Mouse (Mus musculus): ENCODE measurements at regions not wholly inside any gene's neighbourhood (a gene's known extent, or its start where the extent isn't known, plus 50 kb on each side); places are given as distances from the start of the nearest gene placed in this dataset.

DNA sequence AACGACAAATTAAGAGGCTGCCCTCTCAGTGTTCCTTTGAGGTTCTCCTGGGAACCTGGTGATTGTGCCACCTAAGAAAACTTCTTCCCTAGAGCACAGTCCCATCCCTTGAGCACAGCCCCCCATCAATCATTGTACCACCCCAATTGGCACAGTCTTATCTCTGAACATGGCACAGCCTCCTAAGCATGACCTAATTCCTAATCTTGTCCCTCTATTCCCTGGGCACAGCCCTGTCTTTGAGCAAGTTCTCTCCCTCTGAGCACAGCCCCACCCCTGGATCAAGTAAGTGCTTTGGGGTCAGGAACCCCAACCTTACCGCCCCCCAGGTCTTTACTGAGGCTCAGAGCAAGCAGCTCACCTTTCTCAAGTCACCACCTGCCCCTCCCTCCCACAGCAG lies 173.6 kb upstream of the Irx3 start:
- H3K4me3 ChIP-seq (ENCODE audit: low read depth, low read length) = no peak overlapping the region
- no peaks in the 10 kb centered on the region for H3K4me1 ChIP-seq (ENCODE audit: insufficient read depth, low read depth, low read length)
- no peaks in the 10 kb centered on the region for H3K27me3 ChIP-seq (replicated peaks; ENCODE audit: insufficient read depth, low read length)
- no peak overlapping the region for H3K9ac ChIP-seq (replicated peaks; ENCODE audit: low read depth)
- H3K36me3 ChIP-seq (ENCODE audit: insufficient read depth, low read length) = no peaks in the 10 kb centered on the region
- no peaks in the 10 kb centered on the region for H3K9me3 ChIP-seq (ENCODE audit: low read length)
- no peak for TF ChIP-seq CTCF (IDR thresholded peaks at IDR 0.05)
- TF ChIP-seq EP300 (IDR thresholded peaks at IDR 0.05) = no peak
- DNase-seq (ENCODE audit: low spot score) (no peak), ATAC-seq (no peak)
- WGBS = 98% methylated on average over 2 of the region's 2 CpGs
- H3K4me2 ChIP-seq (replicated peaks; ENCODE audit: low read depth, low read length) = no peak overlapping the region
- no peak overlapping the region for H3K27ac ChIP-seq (ENCODE audit: low read length)

DNA sequence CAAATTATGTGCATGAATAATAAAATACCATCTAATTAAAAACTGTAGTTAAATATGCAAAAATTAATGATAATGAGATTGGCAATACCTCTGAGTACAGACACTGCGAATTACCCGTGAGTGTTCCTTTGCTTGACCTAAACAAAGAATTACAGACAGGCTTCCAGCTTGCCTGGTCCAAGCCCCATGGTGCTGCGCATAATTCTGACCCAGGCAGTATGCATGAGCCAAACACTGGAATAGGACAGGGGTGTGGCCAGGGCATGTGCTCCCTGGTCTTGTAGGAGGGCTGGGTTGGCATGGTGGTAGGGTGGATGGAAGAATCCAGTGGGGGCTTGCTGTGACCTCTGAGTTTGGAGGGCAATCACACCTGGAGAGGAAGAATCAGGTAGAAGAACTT lies 172.8 kb upstream of the Irx3 start:
- DNase-seq (ENCODE audit: low spot score) (no peak), ATAC-seq (no peak)
- Histone ChIP-seq H3K27ac (ENCODE audit: low read length) (no peak overlapping the region), H3K9me3 (ENCODE audit: low read length) (no peaks in the 10 kb centered on the region), H3K4me2 (replicated peaks; ENCODE audit: low read depth, low read length) (no peak overlapping the region), H3K27me3 (replicated peaks; ENCODE audit: insufficient read depth, low read length) (no peaks in the 10 kb centered on the region), H3K9ac (replicated peaks; ENCODE audit: low read depth) (no peak overlapping the region), H3K4me3 (ENCODE audit: low read depth, low read length) (no peak overlapping the region), H3K36me3 (ENCODE audit: insufficient read depth, low read length) (no peaks in the 10 kb centered on the region), H3K4me1 (ENCODE audit: insufficient read depth, low read depth, low read length) (no peaks in the 10 kb centered on the region)
- WGBS = 94% methylated on average over 3 of the region's 3 CpGs
- TF ChIP-seq CTCF (IDR thresholded peaks at IDR 0.05) = no peak
- no peak for TF ChIP-seq EP300 (IDR thresholded peaks at IDR 0.05)

DNA sequence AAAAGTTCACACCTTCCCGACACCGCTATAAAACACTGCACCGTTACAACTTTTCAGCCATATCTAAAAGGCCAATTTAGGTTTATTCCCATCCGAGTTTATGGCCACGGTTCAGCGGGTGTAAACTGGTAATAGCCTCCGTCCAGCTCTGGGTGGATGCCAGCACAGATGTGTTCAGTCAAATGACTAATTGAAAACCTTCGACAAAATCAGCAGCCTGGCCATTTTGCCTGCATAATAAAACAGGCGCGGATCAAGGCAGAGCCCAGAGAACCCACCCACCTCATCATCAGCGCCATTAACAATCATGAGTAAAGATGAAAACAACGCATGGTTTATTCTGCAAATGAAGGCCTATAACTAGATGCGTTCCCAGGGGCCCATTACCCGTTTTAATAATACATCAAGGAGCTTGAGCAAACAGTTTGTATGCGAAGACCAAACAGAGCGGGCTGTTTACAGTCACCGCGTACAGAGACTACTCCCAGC lies 172.1 kb upstream of the Irx3 start:
- Histone ChIP-seq H3K27me3 (replicated peaks; ENCODE audit: insufficient read depth, low read length) (no peaks in the 10 kb centered on the region), H3K9ac (replicated peaks; ENCODE audit: low read depth) (no peak overlapping the region), H3K4me2 (replicated peaks; ENCODE audit: low read depth, low read length) (no peak overlapping the region), H3K4me3 (ENCODE audit: low read depth, low read length) (no peak overlapping the region), H3K9me3 (ENCODE audit: low read length) (no peaks in the 10 kb centered on the region), H3K27ac (ENCODE audit: low read length) (no peak overlapping the region), H3K36me3 (ENCODE audit: insufficient read depth, low read length) (no peaks in the 10 kb centered on the region), H3K4me1 (ENCODE audit: insufficient read depth, low read depth, low read length) (no peaks in the 10 kb centered on the region)
- DNase-seq (ENCODE audit: low spot score) (no peak), ATAC-seq (no peak)
- no peak for TF ChIP-seq CTCF (IDR thresholded peaks at IDR 0.05)
- TF ChIP-seq EP300 (IDR thresholded peaks at IDR 0.05) = no peak
- 68% methylated on average over 18 of the region's 18 CpGs for WGBS

DNA sequence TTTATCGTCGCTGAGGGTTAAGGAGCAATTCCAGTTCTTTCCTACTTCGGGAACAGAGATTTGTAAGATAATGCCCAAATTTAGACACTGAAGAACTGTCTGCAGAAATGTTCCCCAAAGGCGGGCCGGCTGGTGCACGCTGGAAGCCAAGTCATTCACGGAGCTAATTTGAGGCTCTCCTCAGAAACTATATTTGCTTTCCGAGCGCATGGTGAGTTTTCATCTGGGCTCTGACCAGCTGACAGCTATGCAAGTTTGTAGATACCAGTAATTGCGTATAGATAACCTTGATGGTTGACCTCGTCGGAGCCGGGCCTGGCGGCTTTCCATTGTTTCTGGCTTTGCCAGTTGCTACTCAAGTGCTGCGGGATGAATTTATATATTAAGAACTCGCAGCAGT lies 165.5 kb upstream of the Irx3 start:
- Histone ChIP-seq H3K4me2 (replicated peaks; ENCODE audit: low read depth, low read length) (peak overlapping the region; percentile 54), H3K27me3 (replicated peaks; ENCODE audit: insufficient read depth, low read length) (no peaks in the 10 kb centered on the region), H3K4me1 (ENCODE audit: insufficient read depth, low read depth, low read length) (no peaks in the 10 kb centered on the region; the same call in none of the 2 replicates), H3K27ac (ENCODE audit: low read length) (no peak overlapping the region), H3K4me3 (ENCODE audit: low read depth, low read length) (peak overlapping the region; percentile 26), H3K9ac (replicated peaks; ENCODE audit: low read depth) (no peak overlapping the region), H3K9me3 (ENCODE audit: low read length) (no peaks in the 10 kb centered on the region), H3K36me3 (ENCODE audit: insufficient read depth, low read length) (no peaks in the 10 kb centered on the region)
- 7% methylated on average over 16 of the region's 16 CpGs for WGBS
- peak; percentile 33; the same call in 1 of the 2 replicates for ATAC-seq
- DNase-seq (ENCODE audit: low spot score) = peak; percentile 26
- peak; percentile 4; the same call in 1 of the 2 replicates for TF ChIP-seq EP300 (IDR thresholded peaks at IDR 0.05)
- TF ChIP-seq CTCF (IDR thresholded peaks at IDR 0.05) = no peak

DNA sequence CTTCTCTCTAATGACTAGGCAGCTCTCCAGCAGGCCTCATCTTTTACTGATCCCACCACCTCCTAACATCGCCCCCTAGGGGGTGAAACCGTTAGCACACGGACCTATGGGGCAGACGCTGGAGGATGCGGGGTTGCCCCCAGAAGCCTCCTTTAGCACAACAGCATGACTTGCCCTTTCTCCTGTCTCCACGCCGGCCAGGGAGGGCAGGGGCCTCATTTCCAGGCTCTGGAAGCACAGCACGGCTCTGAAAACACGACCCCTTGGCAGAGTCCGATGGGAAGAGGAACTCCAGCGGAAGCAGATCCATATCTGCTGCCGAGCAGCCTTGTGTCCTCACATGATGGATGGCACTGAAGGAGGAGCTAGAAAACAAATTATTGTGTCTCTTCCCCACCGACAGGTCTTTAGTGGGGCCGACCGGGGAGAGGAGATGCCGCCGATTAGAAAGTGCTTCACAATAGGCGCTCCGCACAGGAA lies 165.1 kb upstream of the Irx3 start:
- Histone ChIP-seq H3K36me3 (ENCODE audit: insufficient read depth, low read length) (no peaks in the 10 kb centered on the region), H3K9ac (replicated peaks; ENCODE audit: low read depth) (no peak overlapping the region), H3K27ac (ENCODE audit: low read length) (no peak overlapping the region), H3K27me3 (replicated peaks; ENCODE audit: insufficient read depth, low read length) (no peaks in the 10 kb centered on the region), H3K9me3 (ENCODE audit: low read length) (no peaks in the 10 kb centered on the region), H3K4me2 (replicated peaks; ENCODE audit: low read depth, low read length) (peak overlapping the region; percentile 54), H3K4me3 (ENCODE audit: low read depth, low read length) (peak overlapping the region; percentile 26), H3K4me1 (ENCODE audit: insufficient read depth, low read depth, low read length) (no peaks in the 10 kb centered on the region; the same call in none of the 2 replicates)
- ATAC-seq = peak; percentile 79
- peak; percentile 62 for DNase-seq (ENCODE audit: low spot score)
- TF ChIP-seq CTCF (IDR thresholded peaks at IDR 0.05) (peak; percentile 68), EP300 (IDR thresholded peaks at IDR 0.05) (peak; percentile 82)
- WGBS = 10% methylated on average over 19 of the region's 19 CpGs

DNA sequence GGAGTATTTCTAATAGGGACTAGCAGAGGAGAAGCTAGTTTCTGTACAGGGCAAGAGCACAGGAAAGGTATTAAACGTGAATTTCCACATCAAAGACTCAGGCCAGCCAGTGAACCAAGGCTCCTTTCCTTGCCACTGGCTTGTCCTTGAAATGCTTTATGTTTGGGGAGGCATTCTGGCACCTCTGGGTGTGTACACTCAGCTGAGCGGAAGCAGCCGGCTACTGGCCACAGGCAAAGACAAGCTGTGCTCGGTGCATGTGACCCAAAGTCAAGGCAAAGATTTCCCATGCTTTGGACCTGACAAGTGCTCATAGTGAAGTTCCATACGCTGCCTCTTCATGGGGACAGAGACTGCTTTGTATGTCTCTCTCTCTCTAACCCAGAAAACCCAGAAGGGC lies 159.8 kb upstream of the Irx3 start:
- H3K4me1 ChIP-seq (ENCODE audit: insufficient read depth, low read depth, low read length) = no peaks in the 10 kb centered on the region
- no peak overlapping the region for H3K4me2 ChIP-seq (replicated peaks; ENCODE audit: low read depth, low read length)
- H3K9ac ChIP-seq (replicated peaks; ENCODE audit: low read depth) = no peak overlapping the region
- no peak for TF ChIP-seq EP300 (IDR thresholded peaks at IDR 0.05)
- TF ChIP-seq CTCF (IDR thresholded peaks at IDR 0.05) = no peak
- no peak overlapping the region for H3K4me3 ChIP-seq (ENCODE audit: low read depth, low read length)
- H3K36me3 ChIP-seq (ENCODE audit: insufficient read depth, low read length) = no peaks in the 10 kb centered on the region
- ATAC-seq = no peak
- 62% methylated on average over 5 of the region's 5 CpGs for WGBS
- DNase-seq (ENCODE audit: low spot score) = no peak
- H3K27me3 ChIP-seq (replicated peaks; ENCODE audit: insufficient read depth, low read length) = no peaks in the 10 kb centered on the region
- H3K9me3 ChIP-seq (ENCODE audit: low read length) = no peaks in the 10 kb centered on the region
- no peak overlapping the region for H3K27ac ChIP-seq (ENCODE audit: low read length)

DNA sequence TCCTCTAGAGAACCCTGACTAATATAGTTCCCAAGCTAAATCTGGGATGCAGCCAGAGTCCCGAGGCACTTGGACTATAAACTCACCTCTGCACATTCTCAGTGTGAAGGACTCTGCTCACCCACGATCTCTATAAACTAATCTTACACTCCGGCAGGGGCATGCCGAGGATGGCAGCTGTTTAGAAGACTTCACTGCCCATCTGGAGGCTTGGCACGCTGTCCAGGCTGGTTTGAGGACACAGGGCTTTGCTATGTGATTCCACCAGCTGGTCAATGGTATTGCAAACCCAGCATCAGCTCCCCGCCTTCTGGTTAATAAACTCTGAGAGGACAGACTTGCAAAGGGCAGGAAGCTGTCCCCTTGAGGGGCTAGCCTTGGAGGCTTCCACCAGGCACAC lies 153.3 kb upstream of the Irx3 start:
- DNase-seq (ENCODE audit: low spot score) (no peak), ATAC-seq (no peak)
- no peaks in the 10 kb centered on the region for H3K27me3 ChIP-seq (replicated peaks; ENCODE audit: insufficient read depth, low read length)
- H3K4me1 ChIP-seq (ENCODE audit: insufficient read depth, low read depth, low read length) = no peaks in the 10 kb centered on the region
- H3K4me3 ChIP-seq (ENCODE audit: low read depth, low read length) = no peak overlapping the region
- no peak overlapping the region for H3K27ac ChIP-seq (ENCODE audit: low read length)
- no peaks in the 10 kb centered on the region for H3K36me3 ChIP-seq (ENCODE audit: insufficient read depth, low read length)
- no peak overlapping the region for H3K9ac ChIP-seq (replicated peaks; ENCODE audit: low read depth)
- WGBS = 74% methylated on average over 6 of the region's 6 CpGs
- no peaks in the 10 kb centered on the region for H3K9me3 ChIP-seq (ENCODE audit: low read length)
- no peak overlapping the region for H3K4me2 ChIP-seq (replicated peaks; ENCODE audit: low read depth, low read length)
- no peak for TF ChIP-seq EP300 (IDR thresholded peaks at IDR 0.05)

Measured in lung, postnatal 0 days (tissue).